Mouse (Mus musculus) MEL-GATA-1-ER (cell line): ENCODE data around the gene Top3b.
"Not testable (repeated sequence)": the region's sequence is repeated elsewhere in the genome, so short reads cannot be mapped to it uniquely, and the experiment has no call there.

Experiments
- DNase-seq: peaks from one replicate; pipeline ENCODE4 v3.0.0-alpha.2; 2012; ENCODE audit warnings: low read depth; ENCODE audit errors: extremely low read depth

The Top3b gene

DNA sequence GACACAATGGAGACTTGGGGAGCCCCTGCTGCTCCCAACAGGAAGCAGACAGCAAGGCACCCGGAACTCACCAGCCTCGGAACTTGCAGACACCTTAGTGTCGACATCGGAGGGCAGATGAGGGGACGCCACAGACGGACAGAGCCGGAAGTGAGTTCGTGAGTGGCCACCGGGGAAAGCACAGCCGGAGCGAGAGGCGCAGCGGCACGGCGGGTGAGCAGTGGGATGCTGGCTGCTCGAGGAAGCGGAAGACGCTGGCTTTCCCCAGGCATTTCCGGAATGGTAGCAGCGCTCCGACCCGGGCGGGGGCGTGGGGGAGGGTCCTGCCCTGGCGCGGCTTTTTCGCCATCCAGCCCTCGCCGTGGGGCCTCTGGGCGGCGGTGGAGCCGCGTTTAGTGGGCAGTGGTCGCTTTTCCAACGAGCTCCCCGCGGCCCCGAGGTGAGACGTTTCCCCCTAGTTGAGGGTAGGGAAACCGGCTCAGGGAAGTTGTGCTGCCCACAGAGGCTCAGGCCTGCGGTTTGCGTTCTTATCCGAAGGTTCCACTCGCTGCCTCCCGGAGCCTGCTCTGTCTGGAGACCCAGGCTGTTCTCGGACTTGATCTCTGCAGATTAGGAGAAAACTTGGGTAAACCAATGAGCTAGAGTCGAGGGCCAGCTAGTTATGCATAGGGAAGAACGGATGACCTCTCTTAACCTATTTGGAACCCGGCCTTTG, at the start of gene Top3b, which contains the start of gene Vpreb1:
TSS of gene Top3b (plus strand) at position 120 of the 715 bp plus-strand sequence.
TSS of gene Vpreb1 (minus strand) at position 227 of the 715 bp plus-strand sequence.
- DNase-seq = peak; percentile 90

DNA sequence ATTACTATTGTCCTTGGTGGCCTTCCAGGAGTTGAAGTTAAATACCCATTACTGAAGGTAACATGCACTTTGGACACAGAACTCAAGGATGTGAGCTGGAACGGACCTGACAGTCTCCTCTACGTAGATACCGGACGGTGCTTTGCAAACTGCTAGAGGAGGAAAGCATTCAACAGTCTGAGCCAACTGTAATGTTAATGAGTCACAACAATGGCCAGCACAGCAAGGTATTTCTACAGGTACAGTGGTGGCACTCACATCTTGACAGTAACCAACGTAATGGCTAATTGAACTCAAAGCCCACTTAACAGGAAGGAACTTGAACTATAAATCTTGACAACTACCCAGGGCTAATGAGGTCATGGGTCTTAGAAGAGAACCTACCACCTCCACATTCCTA, 45.1 kb upstream of the Top3b start:
- DNase-seq = no peak

DNA sequence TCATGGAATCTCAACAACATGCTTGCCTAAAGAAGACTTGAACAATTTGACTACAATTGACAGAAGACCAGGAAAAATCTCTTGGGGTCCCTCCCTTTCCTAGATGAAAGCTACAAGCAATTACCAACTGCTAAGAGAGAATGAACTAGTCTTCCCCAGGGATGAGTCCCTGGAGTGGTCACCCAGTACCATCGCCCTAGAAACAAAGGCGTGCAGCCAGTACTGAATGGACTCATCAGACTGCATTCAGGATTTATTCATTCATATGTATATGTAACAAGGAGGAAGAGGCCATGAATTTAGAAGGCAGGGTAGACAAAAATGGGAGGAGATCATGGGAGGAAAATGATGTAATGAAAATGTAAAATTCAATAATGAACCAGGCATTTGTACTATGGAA, 44.3 kb upstream of the Top3b start:
- DNase-seq = no peak

DNA sequence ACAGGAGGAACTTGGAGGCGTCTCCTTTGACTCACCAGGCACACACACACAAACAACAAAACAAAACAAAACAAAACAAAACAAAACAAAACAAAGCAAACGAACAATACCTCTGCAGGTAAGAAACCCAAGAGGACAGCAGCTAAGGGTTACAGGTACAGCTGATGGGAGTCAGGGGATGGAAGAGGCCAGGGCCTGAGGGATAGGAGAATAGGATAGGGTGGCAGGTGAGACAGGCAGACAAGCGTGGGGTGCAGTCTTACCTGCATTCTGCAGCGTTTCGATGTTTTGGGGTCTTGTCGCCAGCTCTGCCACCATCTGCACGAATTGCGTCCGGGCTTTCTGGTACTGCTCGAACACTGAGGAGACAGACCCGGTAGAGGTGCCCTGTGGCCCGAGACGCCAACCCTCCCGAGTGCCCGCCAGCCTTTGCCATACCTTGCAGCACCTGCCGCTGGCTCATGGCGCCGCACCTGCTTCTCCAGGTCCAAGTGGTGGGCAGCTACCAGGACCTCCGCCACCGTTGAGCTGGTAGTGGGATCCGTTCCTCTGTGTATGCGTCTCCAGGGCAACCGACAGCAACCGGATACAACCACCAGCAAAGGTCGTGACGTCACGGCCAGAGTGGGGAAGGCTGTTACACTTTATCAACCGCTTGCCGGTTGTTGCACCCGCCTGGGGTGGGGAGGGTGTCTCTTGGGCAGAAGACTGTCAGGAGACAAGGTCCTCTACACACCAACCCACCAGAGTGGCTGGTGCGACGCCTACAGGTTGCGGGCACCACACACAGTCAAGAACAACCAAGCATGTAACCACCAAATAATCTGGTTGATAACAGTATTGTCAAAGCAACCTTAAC, 41.5 kb upstream of the Top3b start, which contains the start of gene Spag6l:
TSS of gene Spag6l (minus strand) at position 700 of the 859 bp plus-strand sequence.
- DNase-seq = no peak

DNA sequence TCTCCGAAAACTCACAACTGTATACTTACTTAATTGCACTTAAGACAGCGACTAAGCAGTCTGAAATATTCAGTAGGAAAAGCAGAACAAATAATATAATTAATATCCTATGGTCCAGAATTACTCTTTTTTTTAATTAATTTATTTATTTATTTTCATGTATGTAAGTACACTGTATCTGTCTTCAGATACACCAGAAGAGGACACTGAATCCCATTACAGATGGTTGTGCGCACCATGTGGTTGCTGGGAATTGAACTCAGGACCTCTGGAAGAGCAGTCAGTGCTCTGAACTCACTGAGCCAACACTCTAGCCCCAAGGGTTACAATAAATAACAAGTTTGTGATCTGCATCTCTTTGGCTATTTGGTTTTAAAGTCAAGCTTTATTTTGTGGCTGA, 40.9 kb upstream of the Top3b start:
- DNase-seq = no peak

DNA sequence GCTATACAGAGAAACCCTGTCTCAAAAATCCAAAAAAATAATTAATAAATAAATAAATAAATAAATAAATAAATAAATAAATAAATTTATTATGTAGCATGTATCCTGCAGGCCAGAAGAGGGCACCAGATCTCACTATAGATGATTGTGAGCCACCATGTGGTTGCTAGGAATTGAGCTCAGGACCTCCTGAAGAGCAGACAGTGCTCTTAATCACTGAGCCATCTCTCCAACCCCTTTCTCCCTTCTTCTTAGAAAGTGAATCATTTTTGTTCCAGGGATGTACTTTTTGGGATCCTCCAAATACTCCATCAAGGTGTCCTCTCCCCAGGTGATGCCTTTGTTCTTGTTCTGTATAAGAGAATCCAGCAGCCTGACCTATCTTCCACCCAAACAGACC, 21.3 kb upstream of the Top3b start:
- DNase-seq = no peak

GRCm38 (mm10) chr16:16852411-16852810, 18.1 kb upstream of the Top3b start:
- DNase-seq = no peak

DNA sequence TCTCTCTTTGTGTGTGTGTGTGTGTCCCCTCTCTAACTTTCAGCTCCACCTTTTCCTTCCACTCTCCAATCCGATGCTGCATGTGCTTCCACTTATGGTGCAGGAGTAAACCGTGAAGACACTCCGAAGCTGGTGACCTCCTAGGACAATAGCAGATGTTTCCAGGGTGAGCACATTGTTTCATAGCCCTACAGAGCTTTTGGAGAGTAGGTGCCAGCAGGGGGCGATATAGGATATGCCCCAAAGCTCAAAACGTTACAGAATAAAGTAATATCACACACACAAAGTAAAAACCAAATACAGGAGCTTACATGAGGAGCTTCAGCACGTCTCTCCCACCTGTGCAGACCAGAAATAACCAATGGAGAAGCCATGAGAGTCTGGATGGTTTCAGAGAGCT, 15.7 kb upstream of the Top3b start:
- DNase-seq = no peak

- DNase-seq = no peak
Measured at GRCm38 (mm10) chr16:16855541-16855940, 15.0 kb upstream of the Top3b start.

GRCm38 (mm10) chr16:16856054-16856453, 14.5 kb upstream of the Top3b start:
- DNase-seq = not testable (repeated sequence)

DNA sequence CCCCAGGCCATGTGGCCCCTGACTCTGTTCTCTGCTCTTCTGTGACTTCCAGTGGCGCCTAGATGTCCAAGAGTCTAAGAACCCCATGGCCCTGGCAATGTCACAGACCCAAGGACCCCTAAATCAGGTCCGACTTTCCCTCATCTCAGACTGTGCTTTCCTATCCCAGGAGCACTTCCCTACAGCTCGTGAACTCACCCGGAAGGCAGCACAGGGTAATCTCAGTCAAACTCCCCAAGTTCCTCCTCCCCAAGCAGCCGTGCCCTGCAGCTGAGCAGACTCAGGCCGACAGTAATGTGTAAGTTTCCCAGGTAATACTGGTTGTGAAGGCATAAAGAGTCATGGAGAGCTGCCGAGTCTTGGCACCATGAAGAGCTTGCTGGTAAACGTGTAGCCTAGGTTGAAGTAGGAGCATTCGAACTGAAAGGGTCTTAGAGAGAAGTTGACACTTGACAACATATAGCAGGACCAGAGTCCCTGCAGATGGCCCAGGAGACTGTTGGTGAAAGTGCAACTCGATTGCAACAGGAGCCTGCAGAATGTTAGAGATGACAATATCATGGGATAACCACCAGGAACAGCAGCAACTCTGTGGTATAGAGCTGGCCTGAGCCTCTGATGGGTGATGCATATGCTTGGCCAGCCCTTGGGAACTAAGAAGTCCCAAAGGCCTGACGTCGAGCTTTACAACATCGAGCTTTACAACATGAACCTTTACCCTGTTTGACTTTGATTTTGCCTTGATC, 13.6 kb upstream of the Top3b start:
- DNase-seq = no peak

GRCm38 (mm10) chr16:16862288-16862687, 8.2 kb upstream of the Top3b start:
- DNase-seq = no peak

GRCm38 (mm10) chr16:16863978-16864377, 6.6 kb upstream of the Top3b start, which contains the start of gene Igll1:
Gene Igll1, minus strand, starts transcription at chr16:16863985.
- DNase-seq = no peak

GRCm38 (mm10) chr16:16865217-16865616, 5.3 kb upstream of the Top3b start:
- DNase-seq = peak; percentile 76

DNA sequence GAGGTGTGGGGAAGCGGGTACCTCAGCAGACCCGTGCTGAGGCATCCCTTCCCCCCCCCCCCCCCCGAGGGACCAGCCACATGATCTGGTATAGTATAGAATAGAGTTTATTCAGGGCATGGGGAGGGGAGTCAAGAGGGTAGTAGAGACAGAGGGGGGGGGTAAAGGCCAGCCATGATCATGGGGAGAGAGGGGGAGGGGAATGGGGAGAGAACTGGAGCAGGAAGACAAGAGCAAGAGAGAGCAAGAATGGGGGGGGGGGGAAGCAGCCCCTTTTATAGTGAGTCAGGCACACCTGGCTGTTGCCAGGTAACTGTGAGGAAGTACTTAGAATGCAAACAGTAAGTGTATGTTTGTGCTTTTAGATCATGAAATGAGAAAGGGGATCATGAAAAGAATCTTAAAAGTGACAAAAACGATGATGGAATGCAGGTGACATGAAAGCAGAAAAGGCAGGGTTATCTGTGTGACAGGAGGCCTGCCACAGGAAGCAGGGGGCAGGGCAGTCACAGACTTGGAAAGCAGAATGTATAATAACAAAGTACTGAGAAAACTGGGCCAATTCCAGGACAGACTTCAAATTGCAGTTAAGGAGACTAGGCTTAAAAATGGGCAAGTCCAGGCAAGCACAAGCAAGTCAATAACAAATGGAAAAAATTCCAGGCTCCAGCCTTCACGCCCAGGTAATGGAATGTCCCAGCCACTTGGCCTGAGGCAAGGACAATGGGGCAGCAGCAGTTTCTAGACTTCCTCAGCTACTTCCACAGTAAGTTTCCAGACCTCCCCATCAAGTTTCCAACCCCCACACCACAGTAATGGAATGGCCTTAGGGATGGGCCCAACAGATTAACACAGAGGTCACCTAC, 4.6 kb upstream of the Top3b start:
- no peak for DNase-seq

DNA sequence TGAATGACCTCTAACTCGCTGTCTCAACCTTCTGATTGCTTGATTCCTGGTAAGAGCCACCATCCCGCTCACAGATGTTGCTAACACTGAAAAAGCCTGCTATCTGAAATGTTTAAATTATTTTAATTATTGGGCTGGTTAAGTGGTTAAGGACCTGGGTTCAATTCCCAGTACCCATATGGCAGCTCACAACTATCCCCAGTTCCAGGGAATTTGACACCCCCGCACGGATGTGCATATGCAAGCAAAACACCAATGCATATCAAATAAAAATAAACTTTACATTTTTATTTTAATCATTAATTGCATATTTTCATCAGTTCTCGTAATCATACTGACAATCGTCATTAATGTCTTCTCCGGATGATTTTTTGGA, 307 bp upstream of the Top3b start:
- no peak for DNase-seq

DNA sequence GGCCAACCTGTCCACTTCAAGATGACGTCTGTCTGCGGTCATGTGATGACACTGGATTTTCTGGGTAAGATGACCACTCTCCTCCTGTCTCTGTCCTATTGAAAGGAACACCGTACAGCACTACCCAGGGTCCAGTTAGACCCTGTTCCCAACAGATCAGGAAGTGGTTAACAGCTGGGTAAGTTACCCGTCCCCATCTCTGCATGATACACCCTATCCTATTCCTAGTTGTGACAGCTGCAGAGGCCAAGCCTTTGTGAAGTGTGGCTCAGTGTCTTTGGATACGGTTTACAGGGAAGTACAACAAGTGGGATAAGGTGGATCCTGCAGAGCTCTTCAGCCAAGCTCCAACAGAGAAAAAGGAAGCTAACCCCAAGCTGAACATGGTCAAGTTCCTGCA, 8.5 kb downstream of the Top3b start:
- DNase-seq = no peak

DNA sequence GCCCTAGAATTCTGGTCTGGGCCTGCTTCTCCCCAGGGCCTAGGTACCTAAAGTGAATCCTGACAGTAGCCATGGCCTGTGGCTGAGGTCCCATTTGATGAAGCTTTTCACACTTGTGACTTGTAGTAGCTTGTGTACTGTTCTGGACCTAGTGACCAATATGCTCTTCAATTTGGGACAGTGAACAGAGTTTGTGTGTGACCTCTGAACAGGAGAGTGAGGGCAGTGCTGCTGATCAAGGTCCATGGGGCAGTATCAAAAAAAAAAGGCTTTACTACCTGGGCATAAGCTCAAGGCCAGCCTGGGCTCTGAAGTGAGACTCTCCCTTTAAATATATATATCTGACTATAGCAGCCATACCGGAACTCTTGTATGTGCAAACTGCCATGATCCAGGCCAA, 17.8 kb downstream of the Top3b start:
- no peak for DNase-seq

DNA sequence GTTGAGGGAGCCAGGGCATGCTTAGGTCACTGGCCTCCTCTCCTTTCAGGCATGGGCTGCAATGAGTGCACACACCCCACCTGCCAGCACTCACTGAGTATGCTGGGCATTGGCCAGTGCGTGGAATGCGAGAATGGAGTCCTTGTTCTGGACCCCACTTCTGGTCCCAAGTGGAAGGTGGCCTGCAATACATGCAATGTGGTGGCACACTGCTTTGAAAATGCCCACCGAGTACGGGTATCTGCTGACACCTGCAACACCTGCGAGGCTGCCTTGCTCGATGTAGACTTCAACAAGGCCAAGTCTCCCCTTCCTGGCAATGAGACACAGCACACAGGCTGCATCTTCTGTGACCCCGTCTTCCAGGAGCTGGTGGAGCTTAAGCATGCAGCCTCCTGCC, 21.8 kb downstream of the Top3b start:
- DNase-seq = no peak

DNA sequence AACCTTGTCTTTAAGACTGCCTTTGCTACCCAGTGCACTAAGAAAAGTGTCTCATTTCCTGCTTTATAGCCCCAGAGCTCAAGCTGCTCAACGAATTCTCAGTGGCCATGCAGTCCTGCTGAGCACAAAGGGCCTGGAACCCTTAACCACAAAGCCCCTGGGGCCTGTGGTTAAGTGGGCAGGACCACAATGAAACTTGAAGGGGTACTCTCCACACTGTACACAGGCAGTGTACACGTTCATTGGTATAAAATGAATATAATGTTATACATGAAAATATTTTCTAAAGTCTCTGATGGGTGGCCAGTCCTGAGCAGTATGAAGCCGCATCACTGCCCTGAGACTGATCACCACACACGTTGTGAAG, 25.5 kb downstream of the Top3b start:
- DNase-seq = no peak
